Mouse (Mus musculus) frontal cortex, postnatal 36 days (tissue): ENCODE results near the gene Tmem98.
A peak's percentile ranks its signal among the peaks of the same experiment; 100 is the strongest.

ENCODE experiments used
- DNase-seq, 2 experiments: peaks; one replicate each; pipeline ENCODE4 v3.0.0; 2022; ENCODE audit warnings: low spot score in 2 of 2

The Tmem98 gene

DNA sequence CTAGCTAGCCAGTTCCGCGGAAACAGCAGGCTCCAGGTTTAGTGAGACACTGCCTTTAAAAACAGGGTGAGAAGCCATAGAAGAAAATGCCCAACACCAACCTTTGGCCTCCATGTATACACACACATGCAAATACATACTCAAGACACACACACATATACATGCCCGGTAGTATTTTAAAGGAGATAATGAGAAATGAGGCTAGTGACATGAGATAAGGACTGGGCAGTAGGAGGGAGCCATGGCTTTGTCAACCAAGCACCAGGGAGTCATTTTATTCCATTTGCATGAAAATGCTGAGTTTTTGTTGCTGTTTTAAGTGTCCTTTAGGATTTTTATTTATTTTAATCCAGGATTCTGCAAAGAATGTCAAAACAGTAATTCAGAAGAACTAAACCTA, 19.6 kb upstream of the Tmem98 start:
- no peak for DNase-seq

DNA sequence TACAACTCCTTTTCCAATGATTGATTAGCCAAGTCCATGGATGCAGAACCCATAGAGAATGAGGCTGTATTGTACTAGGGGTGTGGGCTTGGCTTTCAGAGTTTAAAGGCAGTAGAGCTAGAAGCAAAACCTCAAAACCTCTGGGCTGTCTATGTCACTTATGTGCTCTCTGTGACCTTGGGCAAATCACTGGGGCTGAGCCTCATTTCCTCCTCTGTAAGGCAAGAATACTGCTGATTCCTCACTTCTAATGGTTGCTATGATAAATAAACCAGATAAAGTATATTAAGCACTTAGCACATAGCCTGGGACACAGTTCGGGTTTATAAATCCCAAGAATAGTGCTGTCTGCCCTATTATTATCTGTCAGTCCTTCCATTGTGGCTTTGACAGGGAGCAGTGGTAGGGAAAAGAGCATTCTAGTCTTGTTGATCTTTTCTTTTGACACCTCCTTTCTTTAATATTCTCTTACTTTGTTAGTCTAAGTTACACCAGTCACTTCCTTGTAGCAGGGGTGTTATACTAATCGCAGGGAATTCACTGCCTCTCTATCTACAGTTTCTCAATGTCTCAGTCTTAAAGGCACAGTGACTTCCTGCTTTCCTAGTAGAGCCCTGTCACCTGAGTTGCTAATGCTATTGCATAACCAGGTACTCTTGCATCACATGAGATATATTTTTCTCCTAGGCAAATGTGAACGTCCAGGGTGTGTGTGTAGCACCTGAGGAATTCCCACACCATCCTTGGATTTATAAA, 18.1 kb upstream of the Tmem98 start:
- DNase-seq: no peak

DNA sequence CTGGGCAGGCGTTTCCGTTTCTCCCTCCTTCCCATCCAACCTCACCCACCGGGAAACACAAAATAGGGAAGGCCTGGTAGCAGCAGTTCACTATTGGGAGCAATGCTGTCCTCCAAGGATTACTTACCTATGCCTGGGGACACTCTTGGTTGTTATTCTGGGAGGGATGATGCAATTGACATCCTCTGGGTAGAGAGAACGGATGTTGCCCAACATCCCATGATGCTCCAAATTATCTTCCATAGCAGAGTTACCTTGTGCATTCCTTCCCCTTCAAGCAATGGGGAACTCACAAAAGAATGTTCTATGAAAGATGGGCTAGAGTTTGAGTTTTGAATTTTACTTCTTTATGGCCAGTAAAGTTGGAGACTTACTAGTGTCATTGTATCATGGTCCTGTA, 16.6 kb upstream of the Tmem98 start:
- DNase-seq: no peak

DNA sequence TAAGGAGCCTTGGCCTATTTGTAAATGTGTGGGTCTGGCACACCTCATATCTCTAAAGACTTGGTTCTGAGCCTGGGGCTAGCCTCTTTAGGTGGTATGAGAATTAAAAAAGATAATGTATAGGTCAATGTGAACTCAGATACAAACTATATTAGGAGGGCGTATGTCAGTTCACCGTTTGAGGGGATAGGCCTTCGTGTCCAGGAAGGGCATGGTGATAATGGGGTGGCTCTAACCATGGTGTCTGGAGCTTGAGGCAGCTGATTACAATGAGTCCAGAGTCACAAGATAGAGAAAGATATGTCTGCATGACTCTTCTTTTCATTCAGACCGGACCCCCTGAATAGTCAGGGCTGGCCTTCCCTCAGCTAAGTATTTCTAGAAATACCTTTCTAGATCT, 15.7 kb upstream of the Tmem98 start:
- DNase-seq: no peak

DNA sequence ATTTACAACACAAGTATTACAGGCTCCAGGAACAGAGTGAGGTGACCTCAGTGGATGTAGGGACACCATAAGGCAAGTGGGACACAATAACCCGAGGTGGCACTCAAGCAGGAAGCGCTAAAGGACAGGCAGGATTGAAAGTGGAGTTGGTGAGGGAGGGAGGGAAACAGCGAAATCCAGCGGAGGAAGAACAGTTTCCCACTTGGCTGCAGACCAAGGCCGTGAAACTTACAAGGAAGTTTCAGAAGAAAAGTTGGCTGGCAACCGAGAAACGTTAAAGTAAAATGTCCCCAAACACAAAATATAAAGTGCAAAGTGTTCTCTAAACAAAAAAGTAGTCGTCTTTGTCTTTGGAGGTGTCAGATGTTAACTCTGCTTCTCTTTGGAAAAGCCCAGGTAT, 14.5 kb upstream of the Tmem98 start:
- no peak for DNase-seq

DNA sequence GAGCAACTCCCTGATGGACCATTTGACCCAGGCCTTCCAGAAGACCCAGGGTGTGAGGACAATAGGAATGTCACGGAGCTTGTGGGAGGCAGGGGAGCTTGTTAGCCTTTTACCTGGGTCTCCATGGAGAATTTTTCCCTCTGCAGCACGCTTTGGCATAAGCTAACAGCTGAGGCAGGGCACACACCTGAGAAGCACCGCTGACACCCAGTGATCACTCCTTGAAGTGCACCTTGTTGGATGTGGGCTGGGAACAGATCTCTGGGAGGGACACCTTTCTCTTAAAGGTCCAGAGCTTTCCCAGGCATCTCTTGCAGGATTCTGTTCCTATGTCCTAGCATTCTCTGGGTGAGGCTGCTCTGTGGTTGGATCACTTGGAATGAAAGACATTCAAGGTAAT, 10.0 kb upstream of the Tmem98 start:
- no peak for DNase-seq

DNA sequence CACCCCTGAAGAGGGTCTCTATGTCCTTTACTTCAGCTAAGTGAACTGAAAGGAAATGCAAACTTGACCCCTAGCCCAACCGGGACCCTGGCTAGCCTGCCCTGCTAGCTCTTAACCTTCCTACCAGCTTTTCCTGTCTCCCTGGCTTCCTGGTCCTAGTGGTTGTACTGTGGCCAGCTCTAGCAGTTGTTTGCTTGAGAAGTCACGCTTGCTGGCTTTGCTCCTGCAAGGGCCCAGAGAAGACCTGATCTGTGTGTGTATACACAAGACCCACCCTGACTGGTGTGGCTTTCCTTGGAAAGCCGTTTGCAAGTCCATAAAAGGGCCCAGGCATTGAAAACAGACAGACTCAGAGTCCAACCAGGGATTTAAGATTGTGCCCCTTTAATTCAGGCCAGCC, 7.3 kb upstream of the Tmem98 start:
- DNase-seq: no peak

DNA sequence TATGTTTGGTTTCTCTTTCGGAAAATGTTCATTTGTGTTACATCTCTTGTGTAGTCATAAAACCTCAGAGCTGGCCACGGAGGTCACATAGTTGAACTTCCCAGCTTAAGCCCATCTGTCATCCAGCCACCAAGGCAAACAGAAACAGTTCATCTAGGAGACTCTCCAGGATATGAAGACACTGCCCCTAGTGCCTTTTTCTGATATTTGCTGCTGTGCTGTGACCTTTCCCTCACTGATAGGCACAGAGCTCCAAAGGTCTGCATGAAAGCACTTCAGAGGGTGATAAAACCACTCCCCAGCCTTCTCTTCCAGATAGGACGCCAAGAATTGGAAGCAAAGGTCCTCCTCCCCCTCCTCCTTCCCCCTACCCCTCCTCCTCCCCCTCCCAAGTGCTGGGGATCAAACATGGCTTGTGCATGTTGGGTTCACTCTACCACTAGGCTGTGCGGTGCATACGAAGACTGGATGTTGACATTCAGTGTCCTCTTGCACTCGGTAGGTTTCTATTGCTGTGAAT, 1.4 kb upstream of the Tmem98 start:
- no peak for DNase-seq

DNA sequence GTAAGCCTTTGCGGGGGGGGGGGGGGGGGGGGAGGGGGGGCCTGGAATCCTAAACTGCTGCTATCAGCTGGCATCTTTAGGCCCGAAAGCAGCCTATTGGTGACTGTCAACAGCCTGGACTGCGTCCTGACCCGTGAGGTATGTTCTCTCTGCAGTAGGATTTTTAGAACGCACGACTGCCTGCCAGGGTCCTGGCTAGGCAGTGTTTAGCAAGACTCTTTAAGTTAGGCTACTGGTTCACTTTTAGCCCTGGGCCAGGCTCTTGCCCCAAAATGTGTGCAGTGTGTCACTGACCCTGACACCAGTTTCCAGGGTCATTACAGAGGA, 346 bp upstream of the Tmem98 start:
- no peak for DNase-seq

DNA sequence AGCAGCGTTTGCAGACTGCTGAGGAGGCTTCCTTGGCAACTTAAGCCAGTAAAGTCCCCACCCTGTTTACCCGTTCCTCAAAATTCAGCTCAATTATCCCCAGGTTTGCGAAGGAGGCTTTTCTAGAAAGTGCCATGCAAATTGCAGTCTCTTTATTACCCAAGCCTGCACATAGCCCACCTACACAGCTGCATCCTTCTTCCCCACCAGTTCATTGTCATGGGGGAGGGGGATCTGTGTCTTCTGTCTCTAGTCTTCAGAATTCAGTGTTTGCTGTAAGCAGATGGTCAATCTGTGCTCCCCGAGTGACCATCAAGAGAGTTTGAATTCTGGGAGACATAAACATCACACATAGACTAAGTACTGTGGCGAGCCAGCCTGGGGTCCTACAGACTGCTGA, 1.2 kb downstream of the Tmem98 start:
- no peak for DNase-seq

DNA sequence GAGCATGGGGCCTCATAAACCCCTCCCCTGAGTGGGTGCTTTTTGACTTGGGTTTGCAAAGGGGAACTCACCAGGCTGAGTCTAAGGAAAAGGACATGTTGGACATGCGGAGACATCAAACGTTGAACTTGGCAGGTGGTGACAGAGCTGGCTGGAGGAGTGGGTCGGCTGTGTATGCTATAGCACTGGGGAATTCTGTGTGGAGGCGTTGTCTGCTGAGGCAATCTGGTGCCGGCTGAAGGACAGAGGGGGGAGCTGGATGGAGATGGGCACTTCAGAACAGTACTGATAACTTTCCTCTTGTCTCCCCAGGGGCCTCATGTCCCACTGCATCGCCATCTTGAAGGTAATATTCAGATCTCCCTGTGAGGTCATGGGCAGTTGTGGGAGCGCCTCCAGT, 5.4 kb downstream of the Tmem98 start:
- DNase-seq: no peak

DNA sequence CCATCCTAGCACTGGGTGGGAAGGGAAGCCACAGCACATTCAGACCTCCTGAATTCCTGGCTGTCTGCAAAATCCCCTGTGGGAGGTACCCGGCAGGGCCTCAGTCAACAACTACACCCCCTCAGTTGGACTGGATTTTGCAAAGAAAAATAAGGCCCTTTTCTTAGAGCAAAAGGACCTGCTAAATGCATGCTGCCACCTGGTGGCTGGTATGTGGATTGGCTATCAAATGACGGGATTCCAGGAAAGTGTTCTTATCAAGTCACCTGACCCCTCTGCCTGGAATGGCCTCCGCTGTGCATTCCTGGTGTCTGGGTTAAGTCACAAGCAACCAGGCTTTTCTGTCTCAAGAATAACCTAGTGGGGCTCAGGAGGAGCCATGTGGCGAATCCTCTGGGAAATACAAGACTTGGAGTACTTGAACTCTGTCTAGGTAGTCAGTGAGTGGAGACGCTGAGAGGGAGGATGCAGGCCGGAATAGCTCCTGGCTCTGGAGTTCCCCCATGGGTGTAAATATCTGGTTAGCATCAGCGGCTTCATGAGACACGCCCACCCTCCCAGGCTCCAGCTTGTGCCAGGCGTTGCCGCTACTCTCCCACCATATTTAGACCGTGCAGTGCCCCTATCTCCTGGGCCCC, 8.2 kb downstream of the Tmem98 start:
- DNase-seq: peak; percentile 61 to 71

DNA sequence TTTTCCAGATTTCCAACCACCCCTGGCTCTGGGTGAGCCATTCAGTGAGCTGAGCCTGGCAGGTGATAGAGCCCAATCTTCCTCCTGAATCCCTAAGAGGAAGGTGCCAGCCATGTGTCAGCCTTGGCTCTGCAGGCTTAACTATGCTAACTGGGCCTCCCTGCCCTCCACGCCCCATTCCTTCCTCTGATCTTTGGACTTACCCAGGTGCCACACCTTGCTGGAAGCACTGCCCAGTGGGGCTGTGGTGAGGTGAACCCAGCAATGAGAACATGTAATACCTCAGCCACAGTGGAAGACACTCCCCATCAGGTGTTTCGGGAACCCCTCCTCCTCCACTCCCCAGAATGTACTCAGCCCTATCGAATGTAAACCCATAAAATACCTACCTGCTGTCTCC, 10.1 kb downstream of the Tmem98 start:
- DNase-seq: no peak

DNA sequence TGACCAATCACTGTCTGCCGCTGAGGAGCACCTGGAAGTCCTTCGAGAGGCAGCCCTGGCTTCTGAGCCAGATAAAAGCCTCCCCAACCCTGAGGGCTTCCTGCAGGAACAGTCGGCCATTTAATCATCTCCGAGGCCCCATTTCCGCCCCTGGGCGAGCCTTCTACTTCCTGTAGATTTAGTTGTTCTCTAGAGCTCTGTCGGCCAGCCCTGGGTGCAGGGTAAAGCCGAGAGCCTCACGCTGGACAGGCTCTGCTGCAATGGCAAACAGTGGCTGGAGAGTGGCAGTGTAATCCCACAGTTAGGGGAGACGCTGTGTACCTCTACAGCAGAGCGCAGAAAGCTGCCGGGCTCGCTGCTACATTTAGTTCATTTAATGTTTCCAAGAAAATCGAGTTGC, 11.3 kb downstream of the Tmem98 start:
- peak; percentile 40 to 46 for DNase-seq

DNA sequence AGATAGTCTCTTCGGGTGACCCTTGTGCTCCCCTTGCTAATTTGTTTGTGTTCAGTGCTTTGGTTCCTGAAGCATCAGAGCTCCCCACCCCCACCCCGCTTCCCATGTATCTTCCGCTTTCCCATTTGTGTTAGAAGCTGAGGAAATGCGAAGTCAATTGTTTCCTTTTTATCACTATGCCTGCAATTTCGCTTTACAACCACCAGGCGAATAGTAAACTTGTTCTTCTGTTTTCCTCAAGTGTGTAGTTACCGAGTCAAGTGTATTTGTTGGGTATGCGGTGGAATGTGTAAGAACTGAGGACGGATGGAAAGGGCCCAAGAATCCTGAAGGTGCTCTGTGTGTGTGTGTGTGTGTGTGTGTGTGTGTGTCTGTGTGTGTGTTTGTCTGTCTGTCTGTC, 11.8 kb downstream of the Tmem98 start:
- no peak for DNase-seq

DNA sequence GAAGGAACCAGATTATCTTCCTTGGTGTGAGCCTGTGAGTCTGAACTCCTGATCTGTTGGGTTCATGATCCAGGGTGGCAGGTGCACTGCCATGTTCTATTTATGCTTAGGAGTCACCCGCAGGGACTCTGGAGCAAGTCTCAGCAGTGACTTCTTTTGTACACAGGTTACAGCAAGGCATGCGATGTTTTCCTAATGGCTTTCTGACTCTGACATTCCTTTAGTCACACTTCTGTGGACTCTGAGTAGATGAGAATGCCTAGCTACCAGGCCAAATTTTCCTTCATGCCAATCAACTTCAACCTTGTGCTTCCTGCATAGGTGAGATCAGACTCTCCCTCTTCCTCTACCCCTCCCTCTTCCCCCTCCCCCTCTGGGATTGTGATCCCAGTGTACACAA, 25.4 kb downstream of the Tmem98 start:
- no peak for DNase-seq

DNA sequence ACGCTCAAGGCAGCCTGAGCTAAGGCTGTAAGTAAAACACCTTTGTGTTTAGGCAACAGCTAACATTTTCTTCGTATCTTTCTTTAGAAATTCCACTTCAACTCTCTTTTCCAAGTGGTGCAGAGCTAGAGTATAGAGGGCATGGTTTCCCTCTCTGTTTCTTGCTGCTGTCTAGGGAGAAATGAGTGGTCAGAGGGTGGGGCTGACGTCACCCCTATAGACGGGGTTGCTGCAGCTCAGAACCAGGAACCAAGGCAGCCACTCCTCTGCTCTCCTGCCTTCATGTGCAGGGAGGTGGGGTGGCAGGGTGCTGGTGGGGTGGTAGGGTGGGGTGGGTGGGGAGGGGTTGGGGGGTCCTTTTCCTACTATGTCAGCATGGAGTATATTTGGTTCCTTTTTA, 25.9 kb downstream of the Tmem98 start:
- DNase-seq: no peak

DNA sequence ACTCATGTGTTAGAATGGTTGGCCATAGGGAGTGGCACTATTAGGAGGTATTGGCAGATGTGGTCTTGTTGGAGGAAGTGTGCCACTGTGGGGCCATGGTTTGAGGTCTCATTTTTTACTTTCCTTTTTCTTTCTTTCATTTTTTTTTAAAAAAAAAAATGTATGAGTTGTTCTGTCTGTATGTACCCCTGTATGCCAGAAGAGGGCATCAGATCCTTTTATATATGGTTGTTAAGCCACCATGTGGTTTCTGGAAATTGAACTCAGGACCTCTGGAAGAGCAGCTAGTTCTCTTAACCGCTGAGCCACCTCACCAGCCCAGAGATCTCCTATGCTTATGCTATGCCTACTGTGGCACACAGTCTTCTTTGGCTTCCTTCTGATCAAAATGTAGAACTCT, 28.7 kb downstream of the Tmem98 start:
- no peak for DNase-seq

DNA sequence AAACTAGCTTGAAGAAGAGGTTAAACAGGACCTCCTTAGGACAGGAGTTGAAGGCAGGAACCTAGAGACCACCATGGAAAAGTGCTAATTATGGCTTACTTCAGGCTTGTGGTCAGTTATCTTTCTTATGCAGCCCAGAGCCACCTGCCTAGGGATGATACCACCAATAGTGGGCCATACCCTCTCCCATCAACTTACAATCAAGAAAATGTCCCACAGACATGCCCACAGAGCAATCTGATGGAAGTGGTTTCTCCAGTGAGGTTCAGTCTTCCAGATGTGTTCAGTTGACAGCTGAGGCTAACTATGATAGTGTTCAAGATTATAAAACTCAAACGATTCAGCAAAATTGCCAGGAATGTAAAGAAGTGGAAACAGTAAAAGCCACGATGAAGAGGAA, 33.5 kb downstream of the Tmem98 start:
- DNase-seq: no peak

DNA sequence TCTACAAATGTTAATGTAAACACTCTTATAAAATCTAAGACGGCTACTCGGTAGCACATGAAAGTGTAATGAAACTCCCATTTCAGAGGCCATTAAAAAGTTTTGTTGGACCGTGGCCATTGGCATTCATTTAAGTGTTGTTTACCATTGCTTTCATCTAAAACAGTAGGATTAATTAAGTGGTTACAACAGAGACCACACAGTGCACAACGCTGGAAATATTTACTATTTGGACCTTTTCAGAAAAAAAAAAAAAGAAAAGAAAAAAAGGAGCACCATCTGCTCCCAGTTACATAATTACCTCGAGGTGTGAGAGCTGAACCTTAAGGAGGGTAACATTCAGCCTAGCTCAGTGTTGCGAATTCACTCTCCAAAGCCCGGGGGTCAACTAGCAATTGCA, 35.5 kb downstream of the Tmem98 start:
- DNase-seq: no peak

DNA sequence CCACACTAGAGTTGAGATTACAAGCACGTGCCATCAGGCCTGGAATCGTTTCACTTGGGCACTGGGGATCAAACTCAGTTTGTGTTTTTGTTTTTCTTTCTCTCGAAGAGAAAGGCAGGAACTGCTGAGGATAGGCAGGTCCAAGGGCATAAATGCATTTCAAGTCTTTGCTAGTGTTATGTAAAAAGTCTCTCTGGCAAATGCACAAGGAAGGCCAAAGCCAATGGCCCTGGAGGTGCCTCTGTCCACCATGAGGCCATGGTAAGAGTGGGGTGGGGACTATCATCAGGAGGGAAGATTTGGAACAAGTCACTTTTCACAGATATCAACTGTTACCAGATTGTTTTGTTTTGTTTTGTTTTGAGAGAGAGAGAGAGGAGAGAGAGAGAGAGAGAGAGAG, 36.1 kb downstream of the Tmem98 start:
- no peak for DNase-seq

DNA sequence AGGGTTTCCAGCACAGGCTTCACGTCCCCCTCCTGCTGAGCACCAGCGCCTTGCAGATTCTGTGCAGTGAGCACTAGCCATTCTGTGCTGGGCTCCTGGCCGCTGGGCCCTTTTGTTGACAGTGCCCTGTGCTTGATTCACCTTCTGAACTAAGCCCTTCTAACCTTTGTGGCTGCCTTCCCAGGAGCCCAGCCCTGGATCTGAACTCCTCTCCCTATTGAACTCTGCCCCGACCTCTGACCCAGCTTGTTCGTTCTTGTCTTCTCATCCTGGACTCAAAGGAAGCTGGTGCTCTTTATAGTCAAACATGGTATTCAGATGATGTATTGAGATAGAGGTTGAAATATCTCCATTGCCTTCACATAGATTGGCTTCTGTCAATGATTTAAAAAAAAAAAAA, 38.2 kb downstream of the Tmem98 start:
- DNase-seq: no peak

DNA sequence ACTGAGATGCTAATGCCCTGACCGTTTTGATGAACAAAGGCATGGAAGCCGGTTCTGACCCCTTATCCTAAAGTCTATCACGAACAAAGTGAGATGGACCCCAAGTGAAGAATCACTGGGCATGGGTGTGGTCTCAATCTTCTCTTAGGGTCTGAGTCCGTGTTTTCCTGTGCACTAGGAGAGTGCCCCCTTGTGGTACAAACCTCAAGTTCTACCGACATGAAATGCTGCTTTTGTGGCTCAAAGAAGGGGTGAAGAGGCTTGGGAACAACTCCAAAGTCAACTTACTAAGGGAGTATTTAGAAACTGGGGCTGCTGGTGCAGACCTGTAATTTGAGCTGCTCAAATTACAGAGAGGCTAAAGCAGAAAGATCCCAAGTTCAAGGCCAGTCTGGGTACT, 41.9 kb downstream of the Tmem98 start:
- DNase-seq: no peak

DNA sequence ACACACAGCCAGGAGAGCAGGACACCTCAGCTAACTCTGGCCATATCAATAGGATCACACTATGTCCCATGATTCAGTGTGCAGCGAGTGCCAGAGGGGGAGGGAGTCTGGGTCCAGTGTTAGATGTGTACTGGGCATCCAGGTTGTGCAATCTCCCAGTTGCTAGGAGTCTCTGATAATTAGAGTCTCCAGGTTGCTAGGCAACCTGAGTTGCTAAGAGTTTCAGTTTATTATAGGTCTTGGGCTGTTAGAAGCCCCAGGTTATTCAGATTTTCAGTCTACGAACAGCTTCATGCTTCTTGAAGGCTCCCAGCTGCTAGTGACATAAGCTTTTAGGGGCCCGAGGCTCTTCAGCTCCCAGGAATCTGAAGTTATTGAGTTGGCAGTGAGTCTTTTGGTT, 43.0 kb downstream of the Tmem98 start:
- DNase-seq: no peak
